Mouse (Mus musculus) heart, postnatal 36 days (tissue): ENCODE results near the gene Foxb1. TPM values are rescaled to one million over a fixed set of nuclear protein-coding genes. Genes with fewer than 3 reads are reported as not detected.

ENCODE experiments used
- DNase-seq, 2 experiments: peaks; one replicate each; pipeline ENCODE4 v3.0.0; 2021 to 2022
- intact Hi-C: fragments of 180-260 bp; cut with DNase I; formaldehyde crosslinking; loops from one replicate; pipeline ENCODE4 v1.15.1; 2025
- total RNA-seq, 2 experiments: library from RNA; stranded (reverse); gene quantifications; 2 replicates each; pipeline ENCODE4 v1.2.3; 2021

Foxb1 gene
- total RNA-seq, 2 experiments from 2014 or later: not detected

- intact Hi-C loops: no loop called here
Observed at GRCm38 (mm10) chr9:69758506-69758905, 2.2 kb downstream of the Foxb1 start.

DNA sequence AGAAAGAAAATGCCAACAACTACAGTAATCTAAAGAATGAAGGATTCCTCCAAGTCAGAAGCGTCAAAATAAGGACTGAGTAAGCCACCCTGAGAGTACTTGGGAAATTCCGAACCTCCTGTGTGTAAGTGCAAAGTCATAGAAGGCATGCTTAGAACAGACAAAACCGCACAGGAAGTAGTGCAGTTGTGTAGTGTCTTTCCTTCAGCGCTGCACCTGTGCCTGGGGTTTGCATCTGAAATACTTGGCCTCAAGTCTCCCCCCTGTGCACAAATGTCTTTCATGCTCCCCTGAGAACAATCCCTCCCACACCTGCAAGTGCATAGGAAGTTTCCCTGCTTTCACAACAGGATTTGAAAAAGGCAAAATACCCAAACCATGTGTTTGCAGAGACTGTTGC is 3.5 kb downstream of the Foxb1 start:
- intact Hi-C loops: no loop called here
- DNase-seq: no peak

More at GRCm38 (mm10) chr9:69758506-69758905, 2.2 kb downstream of the Foxb1 start:
- DNase-seq: no peak

DNA sequence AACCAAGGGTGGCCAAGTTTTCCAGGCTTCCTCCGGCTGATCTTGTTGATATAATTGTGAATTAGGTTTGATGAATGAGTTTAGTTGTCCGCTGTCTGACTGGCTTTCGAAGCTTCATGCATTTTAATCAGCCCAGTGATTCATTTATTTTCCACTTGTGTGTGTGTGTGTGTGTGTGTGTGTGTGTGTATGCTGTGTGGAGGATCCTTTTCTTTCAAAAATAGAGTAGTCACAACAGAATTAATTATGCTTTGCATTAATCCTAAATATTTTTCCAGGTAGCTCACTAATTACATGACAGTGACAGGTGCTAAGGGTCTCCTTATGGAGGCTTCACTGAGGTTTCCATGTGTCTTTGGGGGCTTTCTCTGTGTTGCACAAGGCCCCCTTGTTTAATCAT is 4.3 kb downstream of the Foxb1 start:
- intact Hi-C loops: no loop called here

DNA sequence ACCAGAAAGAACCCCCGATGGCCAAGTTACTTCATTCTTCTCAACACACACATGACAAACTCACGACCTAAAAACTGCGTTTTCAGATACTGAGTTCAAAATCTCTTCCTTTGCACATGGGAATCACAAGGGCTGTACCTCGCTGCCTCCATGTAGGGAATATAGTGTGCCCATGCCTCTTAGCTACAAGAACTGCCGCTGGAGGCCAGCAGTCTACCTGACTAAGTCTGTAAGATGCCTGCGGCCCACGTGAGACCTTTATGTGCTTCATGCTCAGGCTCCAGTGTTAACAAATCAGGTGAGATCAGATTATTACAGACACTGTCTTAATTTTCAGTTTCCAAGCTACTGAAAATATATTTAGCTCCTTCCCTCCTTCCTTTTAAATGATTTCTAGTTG is 4.7 kb downstream of the Foxb1 start:
- intact Hi-C loops: no loop called here
- no peak for DNase-seq

More for the DNA sequence above, 4.3 kb downstream of the Foxb1 start:
- no peak for DNase-seq

- intact Hi-C loops: no loop called here
- no peak for DNase-seq
Observed at GRCm38 (mm10) chr9:69755157-69755556, 5.6 kb downstream of the Foxb1 start.

GRCm38 (mm10) chr9:69754712-69755111 is 6.0 kb downstream of the Foxb1 start:
- intact Hi-C loops: no loop called here
- DNase-seq: no peak

DNA sequence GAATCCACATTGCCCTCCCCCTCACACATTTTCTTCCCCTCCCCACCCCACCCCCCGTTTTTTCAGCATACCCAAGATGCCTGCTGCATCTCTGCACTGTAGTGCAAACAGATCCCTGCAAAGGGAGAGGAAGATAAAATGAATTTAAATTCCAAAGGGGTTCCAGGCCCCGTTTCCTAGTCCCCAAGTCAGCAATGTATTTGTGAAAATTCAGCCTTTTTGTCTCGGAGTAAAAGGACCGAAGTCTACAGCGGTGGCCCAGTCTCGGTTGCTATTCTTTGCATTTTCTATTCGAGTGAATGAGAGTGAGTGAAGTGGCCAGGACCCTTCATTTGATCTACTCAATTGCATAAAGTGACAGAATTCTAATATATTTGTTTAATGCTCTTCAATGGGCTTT is 6.4 kb downstream of the Foxb1 start:
- DNase-seq: no peak
- intact Hi-C loops: no loop called here

DNA sequence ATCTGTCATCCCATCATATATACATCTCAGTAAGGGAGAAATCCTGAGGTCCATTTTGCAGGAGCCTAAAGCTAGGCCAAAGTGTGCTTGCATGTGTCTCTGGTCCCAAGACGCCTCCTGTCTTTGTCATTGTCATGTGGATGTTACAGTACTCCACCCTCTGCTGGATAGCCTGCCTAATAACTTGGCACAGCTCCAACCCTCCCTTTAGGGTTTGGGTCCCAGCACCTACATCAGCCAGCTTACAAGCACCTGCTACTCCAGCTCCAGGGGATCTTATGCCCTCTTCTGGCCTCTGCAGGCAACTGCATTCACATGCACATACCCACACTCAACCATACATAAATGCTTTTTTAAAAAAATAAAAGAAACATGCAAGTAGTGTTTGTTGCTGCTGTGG is 12.8 kb downstream of the Foxb1 start:
- intact Hi-C loops: no loop called here
- DNase-seq: no peak

DNA sequence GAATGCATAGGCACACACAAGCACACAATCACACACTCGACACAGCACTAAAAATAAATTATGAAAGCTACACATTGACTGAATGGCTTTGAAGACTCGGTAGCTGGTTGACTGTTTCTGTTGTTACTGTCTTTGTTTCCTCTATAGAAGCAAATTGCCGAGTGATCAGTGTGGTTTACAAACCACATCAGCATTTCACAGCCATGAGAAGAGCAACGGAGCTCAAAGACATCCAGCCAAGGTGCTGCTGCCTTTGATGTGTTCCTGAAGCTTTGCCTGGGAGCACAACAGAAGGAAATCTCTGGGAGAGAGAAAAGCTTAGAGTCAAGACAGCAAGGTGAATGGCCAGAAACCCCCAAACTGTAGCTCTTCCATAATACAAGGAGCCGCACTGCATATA is 32.0 kb downstream of the Foxb1 start:
- no peak for DNase-seq

DNA sequence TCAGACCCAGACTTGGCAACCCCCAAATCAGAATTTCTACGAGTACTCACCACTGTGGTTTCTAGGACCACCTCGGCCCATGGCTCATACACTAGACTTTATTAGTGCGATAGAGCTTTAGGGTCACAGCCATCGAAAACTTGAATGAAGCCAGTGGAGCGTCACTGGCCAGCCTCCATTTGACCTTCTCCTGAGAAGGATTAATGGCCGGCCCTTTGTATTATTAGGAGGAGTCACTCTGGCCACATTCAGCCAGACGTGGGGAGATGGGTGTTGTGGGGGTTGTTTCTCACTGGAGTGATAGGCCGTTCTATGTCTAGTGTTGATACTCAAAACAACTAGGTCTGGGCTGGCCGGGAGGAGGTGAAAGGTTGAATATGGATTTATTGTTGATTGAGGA is 42.3 kb downstream of the Foxb1 start:
- no peak for DNase-seq
- intact Hi-C loops: no loop called here

More for the DNA sequence above, 32.0 kb downstream of the Foxb1 start:
- intact Hi-C loops: no loop called here

GRCm38 (mm10) chr9:69716364-69716763 is 44.4 kb downstream of the Foxb1 start:
- intact Hi-C loops: no loop called here

DNA sequence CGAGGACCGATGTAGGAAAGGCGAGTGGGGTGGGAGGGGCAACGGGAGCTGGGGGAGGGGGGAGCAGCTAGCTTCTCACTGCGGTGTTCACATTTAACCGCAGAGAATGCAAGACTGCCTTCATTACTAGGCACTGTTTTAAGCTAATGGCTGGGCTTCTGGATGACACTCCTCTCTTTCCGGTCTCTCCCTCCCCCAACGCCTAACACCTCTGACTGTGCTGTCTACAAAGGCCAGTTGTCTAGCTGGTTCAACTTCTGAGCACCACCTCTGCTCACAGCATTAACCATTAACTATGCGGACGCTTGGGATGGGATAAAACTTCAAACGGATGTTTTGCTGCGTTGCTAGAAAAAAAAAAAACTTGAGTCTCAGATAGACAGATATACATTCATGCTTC is 45.3 kb downstream of the Foxb1 start:
- intact Hi-C loops: no loop called here
- DNase-seq: no peak

More at GRCm38 (mm10) chr9:69716364-69716763, 44.4 kb downstream of the Foxb1 start:
- no peak for DNase-seq

DNA sequence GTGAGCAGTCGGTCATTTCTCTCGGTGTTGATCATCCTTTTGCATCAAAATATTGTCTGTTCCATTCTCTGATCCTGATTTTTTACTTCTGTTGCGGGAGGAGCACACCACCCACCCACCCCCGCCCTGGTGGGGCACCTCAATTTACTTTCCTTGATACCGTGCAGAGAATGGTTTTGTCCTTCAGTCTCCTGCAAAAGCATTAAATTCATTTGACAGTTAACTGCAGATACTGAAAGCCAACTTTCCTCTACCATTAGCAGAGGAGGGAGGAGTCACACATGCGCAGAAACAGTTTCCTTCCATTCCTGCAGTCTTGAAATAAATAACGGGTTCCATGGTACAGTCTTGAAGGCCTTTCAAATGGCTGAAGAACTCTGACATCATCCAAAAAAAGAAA is 46.4 kb downstream of the Foxb1 start:
- intact Hi-C loops: no loop called here
- DNase-seq: no peak

DNA sequence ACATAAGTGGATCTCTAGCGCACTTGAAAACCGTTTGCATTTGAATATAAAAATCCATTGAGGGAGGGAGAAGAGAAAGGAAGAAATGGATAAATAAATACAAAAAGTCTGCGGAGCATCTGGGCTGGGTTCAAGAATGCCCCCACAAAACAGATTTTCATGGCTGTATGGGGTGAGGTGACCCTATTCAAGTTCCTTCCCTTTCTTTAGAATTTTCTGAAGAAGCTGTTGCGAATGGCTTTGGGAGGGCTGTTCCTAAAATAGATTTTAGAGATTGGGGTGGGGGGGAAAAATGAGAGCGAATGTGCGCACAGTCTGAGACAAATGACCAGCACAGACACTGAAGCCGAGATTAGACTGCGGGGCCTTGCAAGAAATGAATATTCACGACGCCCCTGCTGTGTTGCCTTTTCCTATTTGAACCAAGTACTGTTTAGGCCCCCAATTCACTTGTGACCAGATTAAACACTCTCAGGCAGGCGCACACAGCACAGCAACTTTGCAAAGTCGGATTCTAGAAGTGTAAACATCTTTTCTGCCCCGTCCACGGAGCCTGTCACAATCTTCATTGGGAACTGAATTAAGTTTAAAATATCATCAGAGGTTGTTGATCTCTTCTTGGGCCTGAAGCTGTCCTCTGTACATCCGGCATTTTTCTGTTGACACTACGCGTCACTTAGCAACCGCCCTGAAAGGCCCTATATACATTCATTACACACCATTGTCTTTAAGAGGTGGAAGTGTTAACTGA is 47.0 kb downstream of the Foxb1 start:
- no peak for DNase-seq
- intact Hi-C loops: no loop called here

- DNase-seq: no peak
- intact Hi-C loops: no loop called here
Observed at GRCm38 (mm10) chr9:69712714-69713525, 47.8 kb downstream of the Foxb1 start.

Other genes starting within 250 kb of the Foxb1 start
- gene Bnip2, start 228.5 kb upstream of the Foxb1 start, total RNA-seq: 100 to 1,000 TPM in 1 of 2 experiments, 10 to 100 TPM in 1; 88.7 to 105 TPM